ENCODE assay signal across 9 mouse cellular contexts in genomic region chrX:75143124-75143555, GRCm38 (mm10). TPM values are rescaled to one million over a fixed set of nuclear protein-coding genes. Genes with fewer than 3 reads are reported as not detected.
A peak's percentile ranks its signal among the peaks of the same experiment; 100 is the strongest.
DNase-seq lines count a peak whose midpoint lies in the region; ATAC-seq and TF ChIP-seq lines count a peak whose summit lies in the region.
"Not testable (repeated sequence)": the region's sequence is repeated elsewhere in the genome, so short reads cannot be mapped to it uniquely, and the experiment has no call there.
"Had no signal": no experiment of that assay in that cellular context is flagged by ENCODE, and none has a peak within 500 bp of the region (broad histone marks: within the 10 kb centered on the region; RNA-seq: fewer than 3 reads in every experiment).

No protein-coding gene starts in this region.

- H3K4me1 ChIP-seq in embryonic facial prominence, embryonic 11.5 days (ENCODE audit: control insufficient read depth, insufficient read depth, low read length); hindbrain, postnatal 0 days (ENCODE audit: insufficient read depth, low read length); limb, embryonic 11.5 days (ENCODE audit: control insufficient read depth, insufficient read depth, low read length); olfactory bulb, adult 2 months (ENCODE audit: control insufficient read depth, insufficient read depth, low read length): not testable (repeated sequence)

- peak; percentile 22 to 29 for DNase-seq in adrenal gland, adult 18-20 months (ENCODE audit: low spot score in 2 of 2)
- DNase-seq in embryonic facial prominence, embryonic 11.5 days (ENCODE audit: low spot score), result peak; percentile 13
- not testable (repeated sequence) for DNase-seq in hindbrain, postnatal 0 days (ENCODE audit: low spot score)
- DNase-seq in limb, embryonic 11.5 days (ENCODE audit: low spot score), result peak; percentile 33
- DNase-seq in lung, postnatal 36 days, result peak; percentile 10
- DNase-seq in thymus, postnatal 14 days, result peak; percentile 48

- not testable (repeated sequence) for H3K27me3 ChIP-seq in embryonic facial prominence, embryonic 11.5 days (ENCODE audit: control insufficient read depth, insufficient read depth, low read length); hindbrain, postnatal 0 days (ENCODE audit: insufficient read depth, low read length); limb, embryonic 11.5 days (ENCODE audit: control insufficient read depth, insufficient read depth, low read length)

- TF ChIP-seq POLR2A in olfactory bulb, adult 2 months (IDR thresholded peaks at IDR 0.05; ENCODE audit: insufficient read depth, low read depth, low read length), result not testable (repeated sequence)

- H3K27ac ChIP-seq in embryonic facial prominence, embryonic 11.5 days (replicated peaks; ENCODE audit: low read depth, low read length); hindbrain, postnatal 0 days; limb, embryonic 11.5 days (replicated peaks; ENCODE audit: low read depth, low read length); olfactory bulb, adult 2 months (ENCODE audit: insufficient read depth, low read depth, low read length): not testable (repeated sequence)

- not testable (repeated sequence) for H3K36me3 ChIP-seq in embryonic facial prominence, embryonic 11.5 days (replicated peaks; ENCODE audit: control insufficient read depth, insufficient read depth, low read depth, low read length); hindbrain, postnatal 0 days (ENCODE audit: insufficient read depth, low read length); limb, embryonic 11.5 days (ENCODE audit: control insufficient read depth, insufficient read depth, low read length)

- H3K4me2 ChIP-seq in embryonic facial prominence, embryonic 11.5 days (ENCODE audit: low read depth, low read length), result peak overlapping the region; percentile 54
- peak overlapping the region; percentile 54 for H3K4me2 ChIP-seq in hindbrain, postnatal 0 days (ENCODE audit: low read depth, low read length)
- peak overlapping the region; percentile 41; the same call in 1 of the 2 replicates for H3K4me2 ChIP-seq in limb, embryonic 11.5 days (ENCODE audit: low read depth, severe bottlenecking)

- TF ChIP-seq CTCF in hindbrain, postnatal 0 days (IDR thresholded peaks at IDR 0.05; ENCODE audit: low read depth); olfactory bulb, adult 2 months (IDR thresholded peaks at IDR 0.05; ENCODE audit: insufficient read depth, low read depth, low read length): not testable (repeated sequence)

- H3K9me3 ChIP-seq in embryonic facial prominence, embryonic 11.5 days (replicated peaks; ENCODE audit: control insufficient read depth, low read length); hindbrain, postnatal 0 days (ENCODE audit: low read length); limb, embryonic 11.5 days (ENCODE audit: control insufficient read depth, low read length): not testable (repeated sequence)

- peak; percentile 39; the same call in 1 of the 2 replicates for ATAC-seq in embryonic facial prominence, embryonic 11.5 days (replicated peaks; ENCODE audit: insufficient number of reproducible peaks, low FRiP score, low TSS enrichment, low read depth)
- peak; percentile 79 for ATAC-seq in granulocyte monocyte progenitor cell, adult 5-6 weeks (replicated peaks; ENCODE audit: poor library complexity, severe bottlenecking)
- ATAC-seq in hindbrain, postnatal 0 days, result peak; percentile 55
- not testable (repeated sequence) for ATAC-seq in limb, embryonic 11.5 days (ENCODE audit: insufficient number of reproducible peaks, low FRiP score, low TSS enrichment, low read depth)

- not testable (repeated sequence) for H3K9ac ChIP-seq in embryonic facial prominence, embryonic 11.5 days (replicated peaks; ENCODE audit: low read length); hindbrain, postnatal 0 days (replicated peaks; ENCODE audit: low read length); limb, embryonic 11.5 days (ENCODE audit: low read length)

- H3K4me3 ChIP-seq in embryonic facial prominence, embryonic 11.5 days (ENCODE audit: low read depth, low read length), result peak overlapping the region; percentile 26
- peak overlapping the region; percentile 32 for H3K4me3 ChIP-seq in hindbrain, postnatal 0 days (ENCODE audit: low read length)
- H3K4me3 ChIP-seq in limb, embryonic 11.5 days (ENCODE audit: low read depth, low read length), result 0 out of 2 replicates have a peak overlapping the region, but pooled peaks have one; percentile 3
- peak overlapping the region; percentile 33 for H3K4me3 ChIP-seq in olfactory bulb, adult 2 months (ENCODE audit: insufficient read depth, low read depth, low read length)

- WGBS in embryonic facial prominence, embryonic 11.5 days, result 37% methylated on average over 14 of the region's 42 CpGs
- WGBS in hindbrain, postnatal 0 days, result 40% methylated on average over 27 of the region's 42 CpGs
- 23% methylated on average over 11 of the region's 42 CpGs for WGBS in limb, embryonic 11.5 days
- 16% methylated on average over 40 of the region's 42 CpGs for WGBS in olfactory bulb, adult 2 months

RNA-seq across cellular contexts. Expression of gene Mpp1, which starts 12.3 kb away (rescaled TPM):
- total RNA-seq in adrenal gland, adult 18-20 months (2021), result 10 to 100 TPM; 44.0 to 45.3 TPM
- polyA plus RNA-seq in embryonic facial prominence, embryonic 11.5 days (2014; fragmentation: Nextera tagmentation; extraction: Ambion mirVana), result 33.9 and 36.0 TPM in 2 replicates
- 45.3 and 79.8 TPM in 2 replicates for total RNA-seq in granulocyte monocyte progenitor cell, adult 5-6 weeks (2014; fragmentation: Nextera tagmentation)
- 57.9 and 59.2 TPM in 2 replicates for total RNA-seq in granulocyte monocyte progenitor cell, adult 5-6 weeks (2017)
- 19.4 and 22.4 TPM in 2 replicates for total RNA-seq in hindbrain, postnatal 0 days (2014; rRNA removed)
- 23.2 TPM in 2 replicates for polyA plus RNA-seq in hindbrain, postnatal 0 days (2015; fragmentation: Nextera tagmentation; extraction: Ambion mirVana)
- 28.7 and 30.5 TPM in 2 replicates for polyA plus RNA-seq in limb, embryonic 11.5 days (2014; fragmentation: Nextera tagmentation; extraction: Ambion mirVana)
- polyA plus RNA-seq in olfactory bulb, adult 2 months (2012; ENCODE audit: insufficient read depth, insufficient read length, low replicate concordance, missing spikeins), result not detected in 2 replicates

RNA-seq across cellular contexts. Expression of gene Smim9, which starts 20.4 kb away (rescaled TPM):
- total RNA-seq in adrenal gland, adult 18-20 months (2021), result not detected
- not detected in 2 replicates for polyA plus RNA-seq in embryonic facial prominence, embryonic 11.5 days (2014; fragmentation: Nextera tagmentation; extraction: Ambion mirVana)
- not detected in 2 replicates for total RNA-seq in granulocyte monocyte progenitor cell, adult 5-6 weeks (2014; fragmentation: Nextera tagmentation)
- total RNA-seq in granulocyte monocyte progenitor cell, adult 5-6 weeks (2017), result not detected in 2 replicates
- total RNA-seq in hindbrain, postnatal 0 days (2014; rRNA removed), result not detected in 2 replicates
- polyA plus RNA-seq in hindbrain, postnatal 0 days (2015; fragmentation: Nextera tagmentation; extraction: Ambion mirVana), result not detected in 2 replicates
- polyA plus RNA-seq in limb, embryonic 11.5 days (2014; fragmentation: Nextera tagmentation; extraction: Ambion mirVana), result not detected in 2 replicates
- polyA plus RNA-seq in olfactory bulb, adult 2 months (2012; ENCODE audit: insufficient read depth, insufficient read length, low replicate concordance, missing spikeins), result not detected in 2 replicates
- total RNA-seq: ES-E14 had no signal

RNA-seq across cellular contexts. Expression of gene Dkc1, which starts 47.5 kb away (rescaled TPM):
- 10 to 100 TPM; 35.5 to 35.9 TPM for total RNA-seq in adrenal gland, adult 18-20 months (2021)
- 134 and 143 TPM in 2 replicates for polyA plus RNA-seq in embryonic facial prominence, embryonic 11.5 days (2014; fragmentation: Nextera tagmentation; extraction: Ambion mirVana)
- total RNA-seq in granulocyte monocyte progenitor cell, adult 5-6 weeks (2014; fragmentation: Nextera tagmentation), result 174 and 211 TPM in 2 replicates
- total RNA-seq in granulocyte monocyte progenitor cell, adult 5-6 weeks (2017), result 396 and 439 TPM in 2 replicates
- total RNA-seq in hindbrain, postnatal 0 days (2014; rRNA removed), result 9.2 and 11.2 TPM in 2 replicates
- 56.6 and 63.7 TPM in 2 replicates for polyA plus RNA-seq in hindbrain, postnatal 0 days (2015; fragmentation: Nextera tagmentation; extraction: Ambion mirVana)
- 160 and 172 TPM in 2 replicates for polyA plus RNA-seq in limb, embryonic 11.5 days (2014; fragmentation: Nextera tagmentation; extraction: Ambion mirVana)
- not detected in 2 replicates for polyA plus RNA-seq in olfactory bulb, adult 2 months (2012; ENCODE audit: insufficient read depth, insufficient read length, low replicate concordance, missing spikeins)

RNA-seq across cellular contexts. Expression of gene Gab3, which starts 57.9 kb away (rescaled TPM):
- total RNA-seq in adrenal gland, adult 18-20 months (2021), result 1 to 10 TPM; 1.3 to 1.6 TPM
- 0.95 and 1.1 TPM in 2 replicates for polyA plus RNA-seq in embryonic facial prominence, embryonic 11.5 days (2014; fragmentation: Nextera tagmentation; extraction: Ambion mirVana)
- 0.36 and 3.3 TPM in 2 replicates for total RNA-seq in granulocyte monocyte progenitor cell, adult 5-6 weeks (2014; fragmentation: Nextera tagmentation)
- total RNA-seq in granulocyte monocyte progenitor cell, adult 5-6 weeks (2017), result 1.9 and 2.9 TPM in 2 replicates
- total RNA-seq in hindbrain, postnatal 0 days (2014; rRNA removed), result 2.3 and 7.9 TPM in 2 replicates
- polyA plus RNA-seq in hindbrain, postnatal 0 days (2015; fragmentation: Nextera tagmentation; extraction: Ambion mirVana), result 3.5 and 3.7 TPM in 2 replicates
- polyA plus RNA-seq in limb, embryonic 11.5 days (2014; fragmentation: Nextera tagmentation; extraction: Ambion mirVana), result 0.84 and 1.2 TPM in 2 replicates
- polyA plus RNA-seq in olfactory bulb, adult 2 months (2012; ENCODE audit: insufficient read depth, insufficient read length, low replicate concordance, missing spikeins), result not detected in 2 replicates
